Mouse (Mus musculus) spleen, adult 12 weeks (tissue): ENCODE data around the gene Veph1.
"Not testable (repeated sequence)": the region's sequence is repeated elsewhere in the genome, so short reads cannot be mapped to it uniquely, and the experiment has no call there.

Experiments used
- DNase-seq: peaks from one replicate; pipeline ENCODE4 v3.0.0; 2022; ENCODE audit warnings: low spot score

Gene Veph1

DNA sequence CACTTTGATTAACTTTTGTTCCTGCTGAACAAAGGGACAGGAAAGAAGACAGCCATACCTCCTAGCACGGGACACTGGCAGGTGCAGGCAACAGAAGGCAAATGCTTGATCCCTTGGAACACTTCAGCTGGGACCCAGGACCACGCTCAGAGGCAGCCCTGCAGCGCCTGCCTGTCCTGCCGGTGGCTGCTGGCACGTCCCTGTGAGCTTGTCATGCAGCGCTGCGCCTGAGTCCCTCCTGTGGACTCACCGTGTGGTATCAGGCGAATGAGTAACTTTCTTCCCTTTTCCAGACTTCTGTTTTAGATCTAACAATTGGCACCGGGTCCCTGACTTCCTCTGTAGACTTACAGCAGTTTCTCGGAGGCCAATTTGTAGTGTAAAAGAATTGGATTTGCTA lies at the start of gene Veph1:
TSS of gene Veph1 (minus strand) at position 293 of the 400 bp plus-strand sequence.
- DNase-seq, result no peak

- DNase-seq, result no peak
Observed at GRCm38 (mm10) chr3:66340742-66341141, 44.1 kb upstream of the Veph1 start.

GRCm38 (mm10) chr3:66332401-66332729 lies 35.7 kb upstream of the Veph1 start:
- no peak for DNase-seq

DNA sequence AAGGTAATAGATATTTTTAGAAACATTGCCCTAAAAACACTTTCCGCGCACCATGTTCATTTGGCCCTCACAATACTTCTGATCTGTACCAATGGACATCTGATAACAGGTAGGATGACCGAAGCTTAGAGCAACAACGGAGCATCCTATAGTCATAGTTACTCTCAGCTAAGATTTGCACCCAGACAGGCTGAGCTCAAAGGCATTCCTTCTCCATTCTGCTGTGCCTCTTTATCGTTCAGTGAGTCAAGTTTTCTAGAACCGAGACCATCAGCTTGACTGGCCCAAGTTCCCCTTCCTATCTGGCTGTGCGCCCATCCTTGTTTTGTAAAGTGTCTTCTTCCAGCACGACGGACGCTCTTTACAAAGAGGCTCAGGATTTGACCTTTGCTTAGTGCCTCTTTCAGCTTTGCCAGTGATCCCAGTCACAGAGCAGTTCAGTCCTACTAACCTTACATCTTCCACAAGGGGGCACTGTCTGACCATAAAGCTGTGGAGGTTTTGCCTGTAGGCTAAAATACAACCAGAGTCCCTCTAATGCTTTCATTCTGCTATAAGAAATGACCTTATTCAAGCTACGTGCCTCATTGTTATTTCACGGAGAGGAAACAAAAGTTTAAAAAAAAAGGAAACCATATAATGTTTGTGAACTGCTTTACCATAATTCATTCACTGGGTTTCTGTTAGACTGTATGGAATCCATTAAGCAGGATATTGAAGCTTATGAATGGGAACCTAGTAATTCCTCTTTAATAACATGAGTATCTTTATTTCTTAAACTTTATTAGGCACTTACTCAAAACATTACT lies 35.2 kb upstream of the Veph1 start:
- DNase-seq, result no peak

DNA sequence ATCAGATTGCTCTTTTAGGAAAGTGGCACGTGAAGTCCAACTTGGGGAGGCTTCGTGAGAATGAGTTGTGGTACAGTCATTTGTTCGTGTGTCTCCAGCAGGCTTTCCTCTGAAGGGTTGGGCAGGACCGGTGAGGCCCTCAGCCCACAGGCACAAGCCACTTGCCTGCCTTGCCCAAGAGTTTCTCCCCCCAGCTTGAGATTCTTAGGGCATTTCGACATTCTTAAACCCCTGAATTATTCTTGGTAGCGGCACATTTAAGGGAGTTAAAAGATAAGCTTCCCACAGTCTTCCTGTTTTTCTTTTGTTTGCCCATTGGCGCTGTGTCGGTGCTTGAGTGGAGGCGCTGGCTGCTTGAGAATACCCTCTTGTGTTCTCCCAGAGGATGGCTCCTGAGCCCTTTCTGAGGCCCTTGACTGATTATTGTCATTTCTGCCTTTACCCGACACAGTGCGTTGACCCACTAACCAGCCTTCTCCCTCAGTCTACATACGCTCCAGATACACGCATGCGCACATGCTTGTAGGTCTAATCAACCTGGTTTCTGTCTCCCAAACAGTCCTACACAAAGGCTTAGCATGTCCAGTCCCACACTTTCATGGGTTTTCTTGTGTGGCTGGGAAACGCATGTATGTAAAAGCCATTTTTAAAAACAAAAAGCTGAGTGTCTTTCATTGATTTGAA lies 34.4 kb upstream of the Veph1 start:
- DNase-seq, result no peak

DNA sequence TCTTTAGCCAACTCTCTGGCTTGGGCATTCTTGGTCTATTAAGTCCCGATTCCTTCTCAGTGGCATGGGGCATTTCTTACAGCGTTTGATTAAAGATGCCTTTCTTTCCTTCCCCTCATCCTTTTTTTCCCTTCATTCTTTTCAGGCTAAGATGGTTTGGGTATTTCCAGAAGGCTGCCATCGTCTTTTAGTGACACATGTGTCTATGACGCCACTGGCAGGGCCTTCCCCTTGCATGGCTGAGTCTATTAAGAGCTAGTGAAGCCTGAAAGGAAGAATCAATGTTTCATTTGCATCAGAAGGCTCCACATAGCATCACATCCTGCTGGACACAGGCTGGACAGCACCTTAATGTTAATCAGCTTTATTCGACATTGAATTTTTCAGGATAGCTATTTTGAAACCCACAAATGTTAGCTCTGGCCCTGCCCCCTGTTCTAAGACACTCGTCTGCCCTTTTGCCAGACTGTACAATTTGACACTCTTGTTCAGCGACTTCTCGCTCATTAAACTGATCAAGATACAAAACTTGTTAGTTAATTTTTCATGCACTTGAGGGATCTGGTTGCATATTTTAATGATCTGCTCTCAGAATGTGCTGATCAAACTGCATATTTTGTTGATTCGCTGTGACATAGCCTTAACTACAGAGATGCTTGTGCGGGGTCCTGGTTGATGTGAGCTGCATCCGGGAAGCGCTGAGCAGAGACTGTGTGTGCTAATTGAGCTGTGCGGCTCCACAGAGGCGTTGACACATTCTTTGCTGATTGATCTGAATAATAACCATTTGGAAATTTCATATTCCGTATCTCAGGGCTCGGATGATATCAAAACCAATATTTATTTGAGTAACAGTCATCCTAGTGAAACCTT lies 29.6 kb upstream of the Veph1 start:
- no peak for DNase-seq

DNA sequence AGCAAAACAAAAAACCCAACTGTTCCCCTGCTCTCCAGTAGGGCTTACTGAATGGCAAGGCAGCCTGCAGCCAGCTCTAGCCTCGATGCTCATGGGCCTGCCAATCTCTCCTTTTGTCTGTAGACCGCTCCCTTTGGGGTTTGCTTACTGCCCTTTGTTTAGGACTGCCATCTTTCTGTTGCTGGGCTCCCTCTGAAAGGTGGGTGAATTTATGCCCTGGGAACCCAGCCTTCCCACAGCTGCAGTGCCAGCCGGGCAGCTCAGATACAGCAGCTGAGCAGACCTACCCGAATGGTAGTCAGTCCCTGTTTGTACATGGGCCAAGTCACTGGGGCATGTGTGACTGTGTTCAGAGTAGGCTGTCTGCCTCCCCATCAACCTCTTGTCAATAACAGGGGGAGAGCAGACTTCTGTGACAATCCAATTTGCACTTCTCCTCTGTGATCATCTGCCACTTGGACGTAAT lies 28.9 kb upstream of the Veph1 start:
- DNase-seq, result no peak

- DNase-seq, result no peak
Observed at GRCm38 (mm10) chr3:66314793-66315715, 18.4 kb upstream of the Veph1 start.

GRCm38 (mm10) chr3:66310586-66310985 lies 13.9 kb upstream of the Veph1 start:
- DNase-seq, result no peak

GRCm38 (mm10) chr3:66309531-66309930 lies 12.9 kb upstream of the Veph1 start:
- no peak for DNase-seq

DNA sequence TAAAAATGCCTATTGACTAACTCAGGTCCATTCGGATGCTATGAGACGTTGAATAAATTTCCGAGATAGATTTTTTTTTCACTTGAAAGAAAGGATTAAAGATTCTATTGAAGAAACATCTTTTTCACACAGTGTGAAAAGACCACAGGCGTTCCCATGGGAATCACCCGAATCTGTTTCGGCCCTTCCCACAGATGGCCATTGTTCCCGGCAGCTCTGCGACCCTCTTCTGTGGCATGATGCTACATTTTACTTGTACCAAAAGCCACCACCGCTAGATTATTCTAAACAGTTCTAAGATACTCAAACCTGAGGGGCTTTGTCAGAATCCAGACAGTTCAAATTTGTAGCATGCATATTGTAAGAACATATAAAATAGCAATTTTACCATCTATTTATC lies 1.4 kb downstream of the Veph1 start:
- DNase-seq, result no peak

DNA sequence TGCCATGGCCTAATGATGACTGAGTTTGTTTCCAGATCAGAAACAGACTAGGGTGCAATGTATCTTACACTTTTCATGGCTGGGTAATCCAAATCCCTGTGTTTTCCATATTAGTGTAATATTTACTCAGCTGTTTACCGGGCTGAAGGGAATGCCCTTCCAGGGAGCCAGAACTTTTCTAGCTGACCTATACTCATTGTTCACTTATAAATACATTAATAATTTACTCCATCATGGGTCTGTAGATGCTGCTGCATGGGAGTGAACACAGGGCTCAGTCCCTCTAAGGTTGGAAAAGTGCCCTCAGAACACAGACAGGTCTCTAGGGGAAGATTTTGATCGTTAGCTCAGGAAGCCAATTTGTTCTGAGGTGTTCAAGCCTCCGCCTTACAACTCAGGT lies 1.9 kb downstream of the Veph1 start:
- no peak for DNase-seq

DNA sequence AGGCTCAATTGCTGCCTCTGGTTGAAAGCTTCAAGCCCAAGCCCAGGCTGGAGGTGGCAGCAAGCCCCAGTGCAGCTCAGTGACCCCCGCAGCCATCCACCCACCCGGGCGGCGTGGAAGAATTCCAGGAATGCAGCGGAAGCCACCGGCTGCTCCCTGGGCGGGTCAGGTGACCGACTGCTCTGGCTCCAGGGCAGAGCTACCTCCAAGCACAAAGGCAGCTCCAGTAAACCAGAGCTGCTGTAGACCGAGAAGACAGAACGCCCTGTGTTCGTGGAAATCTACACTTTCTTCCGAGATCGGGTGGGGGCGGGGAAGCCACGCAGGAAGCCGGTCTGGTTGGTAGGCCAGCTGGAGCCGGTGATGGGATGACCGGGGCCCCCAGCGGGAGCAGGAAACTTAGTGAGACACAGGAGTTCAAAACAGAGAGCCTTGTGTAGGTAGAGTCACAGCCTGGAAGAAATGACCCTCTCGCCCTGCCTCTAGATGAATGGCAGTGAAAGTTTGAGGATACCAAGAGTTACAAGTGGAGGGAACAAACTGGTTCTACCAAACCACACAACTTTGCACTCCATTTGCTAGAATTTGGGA lies 4.2 kb downstream of the Veph1 start:
- no peak for DNase-seq

- no peak for DNase-seq
Observed at GRCm38 (mm10) chr3:66263270-66263669, 33.4 kb downstream of the Veph1 start.

- DNase-seq, result no peak
Observed at GRCm38 (mm10) chr3:66262319-66262718, 34.3 kb downstream of the Veph1 start.

DNA sequence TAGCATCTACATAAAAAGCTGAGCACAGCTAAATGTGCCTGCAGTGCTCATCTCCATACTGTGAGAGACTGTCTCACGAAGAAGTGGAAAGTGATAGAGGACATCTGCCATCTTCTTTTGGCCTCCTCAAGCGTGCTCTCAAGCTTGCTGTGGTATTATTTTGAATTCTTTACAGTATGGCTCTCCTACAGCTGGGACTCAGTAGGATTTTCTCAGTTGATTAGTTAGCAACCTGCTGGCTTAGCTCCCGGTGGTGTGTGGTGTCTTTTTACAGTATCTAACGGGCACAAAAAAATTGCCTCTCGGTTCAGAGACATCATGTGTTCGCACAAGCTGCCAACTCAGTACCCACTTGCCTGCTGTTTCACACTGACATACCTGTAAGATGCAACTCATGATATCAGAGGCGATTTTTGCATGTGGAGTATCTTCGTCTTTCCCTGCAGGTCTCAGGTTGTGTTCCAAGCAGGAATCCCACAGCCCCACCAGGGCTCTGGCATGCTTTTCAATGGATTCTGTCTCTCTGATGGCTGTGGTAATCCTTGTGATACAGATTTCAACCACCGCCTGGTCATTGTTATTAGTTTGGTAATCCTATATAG lies 42.0 kb downstream of the Veph1 start:
- DNase-seq, result no peak

DNA sequence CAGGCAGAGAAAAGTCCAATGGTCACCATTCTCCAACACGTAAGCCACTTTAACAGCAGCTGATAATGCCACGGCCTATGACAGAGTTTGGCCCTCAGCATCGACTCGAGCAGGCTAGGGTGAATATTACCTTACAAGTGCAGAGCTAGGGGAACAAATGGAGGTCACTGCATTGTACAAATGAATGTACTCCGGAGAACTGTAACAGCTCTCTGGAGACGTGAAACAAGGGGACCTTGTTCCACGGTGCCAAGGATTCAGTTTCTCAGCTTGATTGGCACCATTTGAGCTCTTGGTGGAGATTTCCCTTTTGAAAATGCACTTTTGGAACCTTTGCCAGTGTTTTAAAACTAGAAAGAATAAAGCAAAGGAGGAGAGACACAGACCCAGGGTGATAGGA lies 44.8 kb downstream of the Veph1 start:
- no peak for DNase-seq

- DNase-seq, result no peak
Observed at GRCm38 (mm10) chr3:66240476-66240875, 56.2 kb downstream of the Veph1 start.

- not testable (repeated sequence) for DNase-seq
Observed at GRCm38 (mm10) chr3:66236234-66236871, 60.3 kb downstream of the Veph1 start.

DNA sequence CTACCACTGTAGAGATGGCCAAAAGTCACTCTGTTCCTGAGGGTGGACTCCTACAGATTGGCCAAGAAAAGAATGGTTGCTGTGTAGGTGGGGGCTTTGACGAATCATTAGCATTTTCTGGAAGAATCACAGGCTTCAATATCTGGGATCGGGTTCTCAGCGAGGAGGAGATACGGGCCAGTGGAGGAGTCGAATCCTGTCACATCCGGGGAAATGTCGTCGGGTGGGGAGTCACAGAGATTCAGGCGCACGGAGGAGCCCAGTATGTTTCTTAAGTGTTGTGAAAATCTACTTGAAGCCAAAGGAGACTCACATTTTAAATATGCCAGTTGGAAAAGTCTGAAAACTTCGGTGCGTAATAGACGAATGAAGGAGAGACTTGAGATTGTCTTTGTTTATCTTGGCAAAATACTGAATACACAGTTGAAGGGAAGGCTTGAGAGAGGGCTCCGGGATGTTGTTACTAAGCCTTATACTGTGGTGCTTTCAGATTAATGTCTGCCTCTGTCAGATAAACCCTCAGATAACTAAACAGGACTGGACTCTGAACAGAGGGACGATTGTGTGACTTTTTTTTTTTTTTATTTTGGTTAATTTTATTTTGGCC lies 71.6 kb downstream of the Veph1 start:
- no peak for DNase-seq
